Mouse (Mus musculus) adrenal gland, adult (tissue): ENCODE data around the gene Clmn.

Experiments
- DNase-seq, 2 experiments: peaks; one replicate each; pipeline ENCODE4 v3.0.0; 2022 to 2023; ENCODE audit warnings: low spot score in 1 of 2; ENCODE audit not compliant: inconsistent age in 2 of 2

Clmn gene

GRCm38 (mm10) chr12:104817172-104817866, 47.6 kb downstream of the Clmn start:
- peak in 1 of 2 experiments; percentile 75 for DNase-seq

- no peak for DNase-seq
Observed at GRCm38 (mm10) chr12:104814291-104814690, 50.6 kb downstream of the Clmn start.

- DNase-seq = no peak
Observed at GRCm38 (mm10) chr12:104813762-104814161, 51.1 kb downstream of the Clmn start.

GRCm38 (mm10) chr12:104812711-104813110, 52.2 kb downstream of the Clmn start:
- peak in 1 of 2 experiments; percentile 72 for DNase-seq

- DNase-seq = no peak
Observed at GRCm38 (mm10) chr12:104810923-104811443, 53.9 kb downstream of the Clmn start.

- DNase-seq = peak in 1 of 2 experiments; percentile 45
Observed at GRCm38 (mm10) chr12:104808421-104809067, 56.3 kb downstream of the Clmn start.

- no peak for DNase-seq
Observed at GRCm38 (mm10) chr12:104806680-104807375, 58.0 kb downstream of the Clmn start.

GRCm38 (mm10) chr12:104801494-104802260, 63.2 kb downstream of the Clmn start:
- DNase-seq = peak in 1 of 2 experiments; percentile 67

- DNase-seq = no peak
Observed at GRCm38 (mm10) chr12:104799365-104799764, 65.5 kb downstream of the Clmn start.

GRCm38 (mm10) chr12:104797905-104798304, 67.0 kb downstream of the Clmn start:
- DNase-seq = no peak

GRCm38 (mm10) chr12:104796635-104797378, 68.1 kb downstream of the Clmn start:
- DNase-seq = no peak

- DNase-seq = no peak
Observed at GRCm38 (mm10) chr12:104794957-104795356, 69.9 kb downstream of the Clmn start.

GRCm38 (mm10) chr12:104793486-104793885, 71.4 kb downstream of the Clmn start:
- DNase-seq = no peak

GRCm38 (mm10) chr12:104777603-104778002, 87.3 kb downstream of the Clmn start:
- DNase-seq = no peak

GRCm38 (mm10) chr12:104771941-104772340, 92.9 kb downstream of the Clmn start:
- DNase-seq = peak in 1 of 2 experiments; percentile 71

GRCm38 (mm10) chr12:104769201-104769785, 95.6 kb downstream of the Clmn start:
- DNase-seq = no peak

- no peak for DNase-seq
Observed at GRCm38 (mm10) chr12:104767183-104767582, 97.7 kb downstream of the Clmn start.

GRCm38 (mm10) chr12:104765761-104766160, 99.1 kb downstream of the Clmn start:
- DNase-seq = no peak

GRCm38 (mm10) chr12:104765116-104765515, 99.8 kb downstream of the Clmn start:
- DNase-seq = no peak

- DNase-seq = no peak
Observed at GRCm38 (mm10) chr12:104763918-104764317, 101.0 kb downstream of the Clmn start.
